18 mouse cellular contexts compared by ENCODE assay signal in the genomic region with DNA sequence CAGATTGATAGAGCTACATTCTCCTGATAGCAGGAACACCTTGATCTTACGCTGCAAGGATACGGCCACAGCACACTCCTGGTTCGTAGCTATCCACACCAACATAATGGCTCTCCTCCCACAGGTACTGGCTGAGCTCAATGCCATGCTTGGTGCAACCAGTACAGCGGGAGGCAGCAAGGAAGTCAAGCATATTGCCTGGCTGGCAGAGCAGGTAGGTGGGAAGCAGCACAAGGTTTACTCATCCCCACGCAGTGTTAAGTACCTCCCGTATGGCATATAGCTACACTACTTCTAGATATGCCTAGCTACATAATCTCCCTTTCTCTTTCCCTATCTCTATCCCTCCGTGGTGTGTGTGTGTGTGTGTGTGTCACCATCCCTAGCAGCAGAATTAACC. TPM values are rescaled to one million over a fixed set of nuclear protein-coding genes. Genes with fewer than 3 reads are reported as not detected.
A peak's percentile ranks its signal among the peaks of the same experiment; 100 is the strongest.
DNase-seq lines count a peak whose midpoint lies in the region; ATAC-seq and TF ChIP-seq lines count a peak whose summit lies in the region.
"Had no signal": no experiment of that assay in that cellular context is flagged by ENCODE, and none has a peak within 500 bp of the region (broad histone marks: within the 10 kb centered on the region; RNA-seq: fewer than 3 reads in every experiment).

No protein-coding gene starts in this region.

- ATAC-seq in megakaryocyte, adult 5-6 weeks (ENCODE audit: poor library complexity, severe bottlenecking) = no peak
- peak; percentile 46; the same call in 1 of the 2 replicates for ATAC-seq in erythroblast, adult 5-6 weeks (replicated peaks; ENCODE audit: low FRiP score, poor library complexity, severe bottlenecking)
- ATAC-seq: forebrain, embryonic 15.5 days had no signal

- H3K36me3 ChIP-seq in megakaryocyte, embryonic 14.5 days (replicated peaks; ENCODE audit: low read length) = peaks cover 6% of the 10 kb centered on the region

- H3K4me1 ChIP-seq in megakaryocyte, embryonic 14.5 days = peaks cover 6% of the 10 kb centered on the region
- peaks cover 3% of the 10 kb centered on the region; the same call in 1 of the 2 replicates for H3K4me1 ChIP-seq in lung, adult 2 months (ENCODE audit: control insufficient read depth, insufficient read depth, low read length)
- H3K4me1 ChIP-seq: embryonic facial prominence, embryonic 10.5 days; forebrain, embryonic 10.5 days; forebrain, embryonic 15.5 days; heart, embryonic 13.5 days; hindbrain, embryonic 15.5 days had no signal

- no peak for TF ChIP-seq POLR2A in lung, adult 2 months (IDR thresholded peaks at IDR 0.05; ENCODE audit: borderline replicate concordance, extremely low read depth, low read depth, low read length)

- H3K27me3 ChIP-seq in megakaryocyte, embryonic 14.5 days (replicated peaks) = peaks cover 9% of the 10 kb centered on the region
- H3K27me3 ChIP-seq: forebrain, embryonic 15.5 days; heart, embryonic 13.5 days; hindbrain, embryonic 15.5 days had no signal

- H3K4me3 ChIP-seq in megakaryocyte, embryonic 14.5 days (replicated peaks) = peak overlapping the region; percentile 10
- H3K4me3 ChIP-seq in lung, adult 2 months (replicated peaks; ENCODE audit: extremely low read depth, low read depth, low read length) = no peak overlapping the region
- H3K4me3 ChIP-seq: embryonic facial prominence, embryonic 10.5 days; erythroblast, embryonic 14.5 days; forebrain, embryonic 10.5 days; forebrain, embryonic 15.5 days; heart, embryonic 13.5 days; hindbrain, embryonic 15.5 days had no signal

- no peaks in the 10 kb centered on the region for H3K9me3 ChIP-seq in megakaryocyte, embryonic 14.5 days
- H3K9me3 ChIP-seq: embryonic facial prominence, embryonic 10.5 days; forebrain, embryonic 10.5 days; forebrain, embryonic 15.5 days; heart, embryonic 13.5 days; hindbrain, embryonic 15.5 days had no signal

- WGBS in lung, adult 2 months = 92% methylated on average over 7 of the region's 7 CpGs

- DNase-seq in layer of hippocampus, adult 11-12 months (ENCODE audit: low spot score) = peak; percentile 28
- no peak for DNase-seq in layer of hippocampus, postnatal 10 days (ENCODE audit: low spot score in 2 of 2)
- DNase-seq in lung, adult 2 months = no peak
- DNase-seq: adrenal gland, adult 2 months; adrenal gland, postnatal 25 days; cerebellum, adult 2 months; cerebellum, postnatal 10 days; gastrocnemius, postnatal 14 days; heart, postnatal 36 days had no signal

- TF ChIP-seq CTCF in lung, adult 2 months (IDR thresholded peaks at IDR 0.05; ENCODE audit: insufficient read depth, low read length) = no peak

RNA-seq across cellular contexts. Expression of gene Vps4a, which starts 39.6 kb away (rescaled TPM):
- total RNA-seq in layer of hippocampus, postnatal 10 days (2021) = 100 to 1,000 TPM; 108 to 119 TPM
- 4.1 and 12.0 TPM in 2 replicates for polyA plus RNA-seq in megakaryocyte, embryonic 14.5 days (2012; ENCODE audit: insufficient read depth, low replicate concordance)
- 33.9 and 36.9 TPM in 2 replicates for total RNA-seq in megakaryocyte, adult 5-6 weeks (2015)
- total RNA-seq in megakaryocyte, adult 5-6 weeks (2017) = 41.4 and 42.8 TPM in 2 replicates
- 10.2 and 12.1 TPM in 2 replicates for total RNA-seq in erythroblast, adult 5-6 weeks (2015; ENCODE audit: low replicate concordance)
- total RNA-seq in erythroblast, adult 5-6 weeks (2017; ENCODE audit: low replicate concordance) = 9.1 and 10.7 TPM in 2 replicates
- polyA plus RNA-seq in lung, adult 2 months (2012; rRNA removed) = 19.6 and 27.8 TPM in 2 replicates

RNA-seq across cellular contexts. Expression of gene Sntb2, which starts 55.8 kb away (rescaled TPM):
- total RNA-seq in layer of hippocampus, postnatal 10 days (2021) = 1 to 10 TPM; 7.4 to 8.7 TPM
- polyA plus RNA-seq in megakaryocyte, embryonic 14.5 days (2012; ENCODE audit: insufficient read depth, low replicate concordance) = 0.37 and 0.63 TPM in 2 replicates
- 7.7 and 8.5 TPM in 2 replicates for total RNA-seq in megakaryocyte, adult 5-6 weeks (2015)
- 12.0 and 13.3 TPM in 2 replicates for total RNA-seq in megakaryocyte, adult 5-6 weeks (2017)
- 2.1 and 4.2 TPM in 2 replicates for total RNA-seq in erythroblast, adult 5-6 weeks (2015; ENCODE audit: low replicate concordance)
- 1.7 and 2.9 TPM in 2 replicates for total RNA-seq in erythroblast, adult 5-6 weeks (2017; ENCODE audit: low replicate concordance)
- 9.9 and 12.1 TPM in 2 replicates for polyA plus RNA-seq in lung, adult 2 months (2012; rRNA removed)

RNA-seq across cellular contexts. Expression of gene Pdf, which starts 57.0 kb away (rescaled TPM):
- 10 to 100 TPM; 23.6 to 27.6 TPM for total RNA-seq in layer of hippocampus, postnatal 10 days (2021)
- polyA plus RNA-seq in megakaryocyte, embryonic 14.5 days (2012; ENCODE audit: insufficient read depth, low replicate concordance) = 7.9 and 8.3 TPM in 2 replicates
- total RNA-seq in megakaryocyte, adult 5-6 weeks (2015) = 9.8 and 12.9 TPM in 2 replicates
- total RNA-seq in megakaryocyte, adult 5-6 weeks (2017) = 15.6 and 29.5 TPM in 2 replicates
- total RNA-seq in erythroblast, adult 5-6 weeks (2015; ENCODE audit: low replicate concordance) = 4.4 and 7.9 TPM in 2 replicates
- 9.3 and 10.7 TPM in 2 replicates for total RNA-seq in erythroblast, adult 5-6 weeks (2017; ENCODE audit: low replicate concordance)
- polyA plus RNA-seq in lung, adult 2 months (2012; rRNA removed) = 30.2 and 54.6 TPM in 2 replicates
